Mouse (Mus musculus) small intestine, adult 2 months (tissue): ENCODE measurements at regions not wholly inside any gene's neighbourhood (a gene's known extent, or its start where the extent isn't known, plus 50 kb on each side); places are given as distances from the start of the nearest gene placed in this dataset.

ENCODE experiments used
- H3K27ac ChIP-seq: fragments of 200-500 bp; 2 replicates; pipeline ENCODE4 v1.5.1; 2012; ENCODE audit warnings: low read depth, low read length, control low read depth, inconsistent platforms; ENCODE audit not compliant: insufficient read depth
- H3K27me3 ChIP-seq: fragments of 200-500 bp; 2 replicates; pipeline ENCODE4 v1.6.1; 2012; ENCODE audit warnings: mild to moderate bottlenecking, moderate library complexity, low read length, inconsistent platforms; ENCODE audit not compliant: control insufficient read depth, insufficient read depth
- H3K36me3 ChIP-seq: fragments of 200-500 bp; 2 replicates; pipeline ENCODE4 v1.6.1; 2012; ENCODE audit warnings: mild to moderate bottlenecking, low read length, control low read depth, inconsistent platforms; ENCODE audit not compliant: control insufficient read depth, insufficient read depth
- H3K4me1 ChIP-seq: fragments of 200-500 bp; 2 replicates; pipeline ENCODE4 v1.6.1; 2012; ENCODE audit warnings: low read length, inconsistent platforms, mixed read lengths; ENCODE audit not compliant: control insufficient read depth, insufficient read depth, insufficient read length
- H3K4me3 ChIP-seq: fragments of 200-500 bp; 2 replicates; pipeline ENCODE4 v1.5.1; 2012; ENCODE audit warnings: low read depth, mild to moderate bottlenecking, control low read depth, inconsistent platforms, low read length, moderate library complexity
- CTCF ChIP-seq: fragments of 200-500 bp; IDR thresholded peaks from 2 replicates; pipeline ENCODE4 v1.5.1; 2012; ENCODE audit warnings: low read depth, mild to moderate bottlenecking, control low read depth, inconsistent platforms, low read length, moderate library complexity, mixed read lengths; ENCODE audit not compliant: insufficient replicate concordance, insufficient read length; ENCODE audit errors: extremely low read depth
- POLR2A ChIP-seq: fragments of 200-500 bp; IDR thresholded peaks from 2 replicates; pipeline ENCODE4 v1.6.1; 2012; ENCODE audit warnings: low read depth, mild to moderate bottlenecking, control low read depth, inconsistent platforms, low read length, moderate library complexity
- WGBS: fragments of 180-500 bp; shearing (Covaris S2); methylation state at CpG from one replicate; pipeline ENCODE4 v1.1.7; 2018; 5-methylcytosine and 5-hydroxymethylcytosine counted together

- WGBS: 52% methylated on average over 3 of the region's 3 CpGs
- H3K4me1 ChIP-seq: no peaks in the 10 kb centered on the region
These were observed 200.4 kb downstream of the Alx1 start for GRCm38 (mm10) chr10:102829606-102830005.

GRCm38 (mm10) chr10:102823434-102823833, 206.6 kb downstream of the Alx1 start:
- Histone ChIP-seq H3K4me3 (no peak overlapping the region), H3K27ac (no peak overlapping the region)

More at GRCm38 (mm10) chr10:102829606-102830005, 200.4 kb downstream of the Alx1 start:
- no peak for TF ChIP-seq CTCF
- no peak for TF ChIP-seq POLR2A
- H3K27ac ChIP-seq: no peak overlapping the region
- no peaks in the 10 kb centered on the region for H3K27me3 ChIP-seq
- no peak overlapping the region for H3K4me3 ChIP-seq
- no peaks in the 10 kb centered on the region for H3K36me3 ChIP-seq

GRCm38 (mm10) chr10:102801391-102801790, 228.6 kb downstream of the Alx1 start:
- TF ChIP-seq CTCF (no peak), POLR2A (no peak)
- H3K27ac ChIP-seq: no peak overlapping the region
- no peak overlapping the region for H3K4me3 ChIP-seq
- no peaks in the 10 kb centered on the region for H3K27me3 ChIP-seq
- 87% methylated on average over 3 of the region's 3 CpGs for WGBS
- H3K36me3 ChIP-seq: no peaks in the 10 kb centered on the region
- H3K4me1 ChIP-seq: no peaks in the 10 kb centered on the region

More at GRCm38 (mm10) chr10:102823434-102823833, 206.6 kb downstream of the Alx1 start:
- Histone ChIP-seq H3K27me3 (no peaks in the 10 kb centered on the region), H3K4me1 (no peaks in the 10 kb centered on the region), H3K36me3 (no peaks in the 10 kb centered on the region)
- TF ChIP-seq POLR2A (no peak), CTCF (no peak)

DNA sequence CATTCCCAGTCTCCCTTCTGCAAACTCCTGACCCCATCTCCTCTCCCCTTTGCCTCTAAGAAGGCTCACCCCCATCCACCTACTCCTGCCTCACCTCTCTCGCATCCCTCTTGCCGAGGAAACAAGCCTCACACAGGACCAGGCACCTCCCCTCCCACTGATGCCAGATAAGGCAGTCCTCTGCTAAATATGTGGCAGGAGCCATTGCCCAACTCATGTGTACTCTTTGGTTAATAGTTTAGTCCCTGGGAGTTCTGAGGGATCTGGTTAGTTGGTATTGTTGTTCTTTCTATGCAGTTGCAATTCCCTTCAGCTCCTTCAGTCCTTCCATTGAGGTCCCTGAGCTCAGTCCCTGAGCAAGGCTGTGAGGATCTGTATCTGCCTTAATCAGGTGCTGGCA, 250.8 kb downstream of the Alx1 start:
- no peak overlapping the region for H3K4me3 ChIP-seq
- H3K4me1 ChIP-seq: no peaks in the 10 kb centered on the region
- H3K36me3 ChIP-seq: no peaks in the 10 kb centered on the region
- no peaks in the 10 kb centered on the region for H3K27me3 ChIP-seq
- H3K27ac ChIP-seq: no peak overlapping the region
- WGBS: 58% methylated on average over 2 of the region's 2 CpGs
- TF ChIP-seq POLR2A: no peak
- TF ChIP-seq CTCF: no peak

DNA sequence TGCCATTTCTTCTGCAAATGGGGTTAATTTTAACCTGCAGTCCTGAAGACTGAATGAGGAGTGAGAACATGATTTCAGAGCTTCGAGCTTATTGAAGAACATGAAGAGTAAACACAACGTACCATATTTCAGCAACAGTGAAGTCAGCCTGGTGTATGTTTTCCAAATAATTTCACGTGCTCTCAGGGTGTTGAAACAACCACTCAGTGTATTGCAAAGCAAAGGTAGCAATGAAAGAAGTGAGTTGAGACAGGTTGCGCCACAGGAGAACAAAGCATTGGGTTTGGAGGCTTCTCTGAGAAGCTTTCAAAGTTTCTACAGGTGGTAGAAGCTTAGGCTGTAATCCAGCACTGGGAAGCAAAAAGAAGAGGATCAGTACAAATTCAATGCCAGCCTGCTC, 251.7 kb downstream of the Rassf9 start:
- Histone ChIP-seq H3K27me3 (no peaks in the 10 kb centered on the region), H3K4me1 (no peaks in the 10 kb centered on the region), H3K36me3 (no peaks in the 10 kb centered on the region), H3K27ac (no peak overlapping the region), H3K4me3 (no peak overlapping the region)
- WGBS: 69% methylated on average over 4 of the region's 4 CpGs
- TF ChIP-seq CTCF (no peak), POLR2A (no peak)

DNA sequence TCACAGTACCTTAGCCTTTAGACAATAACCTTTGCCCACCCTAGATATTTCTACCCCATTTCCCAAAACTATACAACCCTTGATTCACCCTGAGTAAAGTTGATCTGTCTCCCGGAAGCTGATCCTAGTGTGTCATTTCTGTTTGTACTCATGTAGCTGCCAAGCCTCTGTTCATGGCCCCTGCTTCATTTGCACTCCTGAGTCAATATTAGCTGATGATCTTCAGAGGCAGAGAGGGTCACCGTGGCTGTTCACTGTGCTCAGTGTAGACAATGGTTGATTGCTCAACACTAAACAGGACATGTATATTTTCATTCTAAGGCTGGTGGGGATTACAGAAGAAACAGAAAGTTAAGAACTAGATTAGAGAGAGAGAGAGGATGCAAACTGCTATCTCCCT, 250.4 kb downstream of the Rassf9 start:
- Histone ChIP-seq H3K27me3 (no peaks in the 10 kb centered on the region), H3K27ac (no peak overlapping the region), H3K4me1 (no peaks in the 10 kb centered on the region), H3K36me3 (no peaks in the 10 kb centered on the region), H3K4me3 (no peak overlapping the region)
- 21% methylated on average over 2 of the region's 2 CpGs for WGBS
- TF ChIP-seq POLR2A (no peak), CTCF (no peak)

DNA sequence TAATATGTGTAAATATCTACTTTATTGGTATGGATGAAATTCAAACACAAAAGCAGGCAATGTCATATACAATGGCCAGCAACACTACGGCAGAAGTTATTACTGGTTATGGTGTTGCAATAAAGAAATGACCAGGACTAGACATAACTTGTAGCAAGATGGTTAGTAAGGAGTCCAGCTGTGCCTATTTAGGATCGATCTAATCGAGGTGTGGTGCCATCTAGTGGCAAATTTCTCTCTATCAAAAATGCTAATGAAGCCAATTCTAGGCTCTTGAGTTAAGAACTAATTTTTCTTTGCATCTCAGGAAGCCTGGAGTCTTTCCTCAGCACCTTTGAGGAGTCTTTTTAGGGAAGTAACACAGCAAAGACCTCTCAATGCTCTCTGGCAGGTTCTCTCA, 223.2 kb downstream of the Rassf9 start:
- H3K36me3 ChIP-seq: no peaks in the 10 kb centered on the region
- no peaks in the 10 kb centered on the region for H3K27me3 ChIP-seq
- H3K4me1 ChIP-seq: no peaks in the 10 kb centered on the region
- H3K27ac ChIP-seq: no peak overlapping the region
- 23% methylated on average over 3 of the region's 3 CpGs for WGBS
- no peak overlapping the region for H3K4me3 ChIP-seq
- TF ChIP-seq POLR2A (no peak), CTCF (no peak)

- H3K36me3 ChIP-seq: no peaks in the 10 kb centered on the region
- no peaks in the 10 kb centered on the region for H3K27me3 ChIP-seq
- no peak overlapping the region for H3K4me3 ChIP-seq
- H3K4me1 ChIP-seq: no peaks in the 10 kb centered on the region
- TF ChIP-seq POLR2A (no peak), CTCF (no peak)
- 78% methylated on average over 6 of the region's 6 CpGs for WGBS
- no peak overlapping the region for H3K27ac ChIP-seq
These were observed 220.4 kb downstream of the Rassf9 start for GRCm38 (mm10) chr10:102732420-102732819.
